Mouse (Mus musculus) midbrain, embryonic 13.5 days (tissue): Measurements from ENCODE around the gene Cntrob. TPM values are rescaled to one million over a fixed set of nuclear protein-coding genes. Genes with fewer than 3 reads are reported as not detected.

Source experiments
- ATAC-seq: fragments of 200-750 bp; cut with Nextera tagmentation; 2 replicates; pipeline ENCODE4 v1.8.0; 2017; ENCODE audit warnings: mild to moderate bottlenecking, moderate TSS enrichment, moderate library complexity
- H3K27ac ChIP-seq: fragments of 300-500 bp; sonication (generic); 2 replicates; pipeline ENCODE4 v1.5.1; 2015; ENCODE audit warnings: inconsistent platforms, mild to moderate bottlenecking, moderate library complexity
- H3K27me3 ChIP-seq: fragments of 300-500 bp; sonication (generic); 2 replicates; pipeline ENCODE4 v1.6.1; 2015; ENCODE audit warnings: mild to moderate bottlenecking, inconsistent platforms
- H3K36me3 ChIP-seq: fragments of 300-500 bp; sonication (generic); 2 replicates; pipeline ENCODE4 v1.6.1; 2015; ENCODE audit warnings: mild to moderate bottlenecking, inconsistent platforms
- H3K4me1 ChIP-seq: fragments of 300-500 bp; sonication (generic); replicated peaks from 2 replicates; pipeline ENCODE4 v1.6.1; 2015; ENCODE audit warnings: inconsistent platforms
- H3K4me2 ChIP-seq: fragments of 300-500 bp; sonication (generic); replicated peaks from 2 replicates; pipeline ENCODE4 v1.6.1; 2015; ENCODE audit warnings: moderate library complexity, mild to moderate bottlenecking, inconsistent platforms
- H3K4me3 ChIP-seq: fragments of 300-500 bp; sonication (generic); replicated peaks from 2 replicates; pipeline ENCODE4 v1.5.1; 2015; ENCODE audit warnings: mild to moderate bottlenecking, inconsistent platforms
- H3K9ac ChIP-seq: fragments of 300-500 bp; sonication (generic); replicated peaks from 2 replicates; pipeline ENCODE4 v1.6.1; 2015; ENCODE audit warnings: mild to moderate bottlenecking, inconsistent platforms
- H3K9me3 ChIP-seq: fragments of 300-500 bp; sonication (generic); 2 replicates; pipeline ENCODE4 v1.6.1; 2016; ENCODE audit warnings: mild to moderate bottlenecking, inconsistent platforms
- WGBS: fragments of 180-500 bp; shearing (Covaris S2); methylation state at CpG from one replicate; pipeline ENCODE4 v1.1.7; 2015; 5-methylcytosine and 5-hydroxymethylcytosine counted together
- polyA plus RNA-seq: library from polyadenylated mRNA; unstranded; fragments of >200 nt; fragmentation: Nextera tagmentation; extraction: Ambion mirVana; gene quantifications from 2 replicates; pipeline ENCODE4 v1.2.1, GENCODE M21; 2015

Gene Cntrob
- polyA plus RNA-seq, 1 experiment from 2014 or later = 29.8 TPM

- WGBS = 77% methylated on average over 4 of the region's 4 CpGs
- Histone ChIP-seq H3K27me3 (peaks cover 19% of the 10 kb centered on the region), H3K4me1 (peaks cover 21% of the 10 kb centered on the region), H3K4me2 (no peak overlapping the region), H3K36me3 (no peaks in the 10 kb centered on the region), H3K9me3 (no peaks in the 10 kb centered on the region), H3K9ac (no peak overlapping the region), H3K4me3 (no peak overlapping the region), H3K27ac (no peak overlapping the region)
- ATAC-seq = no peak
Measured at GRCm38 (mm10) chr11:69334796-69335195, 11.2 kb upstream of the Cntrob start.

- peaks cover 17% of the 10 kb centered on the region for H3K27me3 ChIP-seq
- H3K4me3 ChIP-seq = no peak overlapping the region
- H3K9me3 ChIP-seq = no peaks in the 10 kb centered on the region
- ATAC-seq = no peak
- H3K9ac ChIP-seq = no peak overlapping the region
- no peak overlapping the region for H3K4me2 ChIP-seq
- peaks cover 18% of the 10 kb centered on the region for H3K4me1 ChIP-seq
- H3K36me3 ChIP-seq = no peaks in the 10 kb centered on the region
- 68% methylated on average over 3 of the region's 3 CpGs for WGBS
- no peak overlapping the region for H3K27ac ChIP-seq
Measured at GRCm38 (mm10) chr11:69333922-69334321, 10.3 kb upstream of the Cntrob start.

GRCm38 (mm10) chr11:69332713-69333253, 9.2 kb upstream of the Cntrob start:
- Histone ChIP-seq H3K27me3 (peaks cover 21% of the 10 kb centered on the region), H3K4me2 (peak overlapping the region; percentile 66), H3K4me1 (peaks cover 18% of the 10 kb centered on the region), H3K4me3 (no peak overlapping the region), H3K36me3 (no peaks in the 10 kb centered on the region), H3K27ac (peak overlapping the region; percentile 90), H3K9ac (peak overlapping the region; percentile 71; the same call in 1 of the 2 replicates), H3K9me3 (no peaks in the 10 kb centered on the region)
- no peak for ATAC-seq
- WGBS = 37% methylated on average over 8 of the region's 8 CpGs

GRCm38 (mm10) chr11:69331929-69332405, 8.4 kb upstream of the Cntrob start:
- Histone ChIP-seq H3K27ac (peak overlapping the region; percentile 90), H3K27me3 (peaks cover 29% of the 10 kb centered on the region), H3K9ac (peak overlapping the region; percentile 71), H3K36me3 (no peaks in the 10 kb centered on the region), H3K4me2 (peak overlapping the region; percentile 66), H3K9me3 (no peaks in the 10 kb centered on the region), H3K4me1 (peaks cover 21% of the 10 kb centered on the region), H3K4me3 (peak overlapping the region; percentile 41)
- WGBS = under 1% methylated on average over 24 of the region's 24 CpGs
- ATAC-seq = peak; percentile 84

GRCm38 (mm10) chr11:69331152-69331551, 7.6 kb upstream of the Cntrob start:
- Histone ChIP-seq H3K4me2 (peak overlapping the region; percentile 66), H3K27me3 (peaks cover 33% of the 10 kb centered on the region), H3K36me3 (no peaks in the 10 kb centered on the region), H3K9me3 (no peaks in the 10 kb centered on the region), H3K4me3 (peak overlapping the region; percentile 41), H3K27ac (0 out of 2 replicates have a peak overlapping the region, but pooled peaks have one; percentile 44), H3K4me1 (peaks cover 29% of the 10 kb centered on the region), H3K9ac (peak overlapping the region; percentile 71; the same call in 1 of the 2 replicates)
- 94% methylated on average over 6 of the region's 6 CpGs for WGBS
- no peak for ATAC-seq

GRCm38 (mm10) chr11:69328517-69328916, 4.9 kb upstream of the Cntrob start:
- WGBS = 96% methylated on average over 6 of the region's 6 CpGs
- peaks cover 33% of the 10 kb centered on the region for H3K27me3 ChIP-seq
- H3K4me1 ChIP-seq = peaks cover 49% of the 10 kb centered on the region
- no peaks in the 10 kb centered on the region for H3K9me3 ChIP-seq
- no peak overlapping the region for H3K27ac ChIP-seq
- H3K36me3 ChIP-seq = no peaks in the 10 kb centered on the region
- no peak for ATAC-seq
- no peak overlapping the region for H3K4me2 ChIP-seq
- no peak overlapping the region for H3K9ac ChIP-seq
- no peak overlapping the region for H3K4me3 ChIP-seq

- WGBS = 65% methylated on average over 6 of the region's 6 CpGs
- ATAC-seq = no peak
- Histone ChIP-seq H3K4me3 (no peak overlapping the region), H3K4me1 (peaks cover 51% of the 10 kb centered on the region), H3K4me2 (no peak overlapping the region), H3K9ac (no peak overlapping the region), H3K36me3 (no peaks in the 10 kb centered on the region), H3K27ac (no peak overlapping the region), H3K9me3 (no peaks in the 10 kb centered on the region), H3K27me3 (peaks cover 33% of the 10 kb centered on the region)
Measured at GRCm38 (mm10) chr11:69327648-69328047, 4.1 kb upstream of the Cntrob start.

GRCm38 (mm10) chr11:69327157-69327442, 3.5 kb upstream of the Cntrob start:
- Histone ChIP-seq H3K9ac (no peak overlapping the region; the same call in 1 of the 2 replicates), H3K4me1 (peaks cover 51% of the 10 kb centered on the region), H3K27ac (no peak overlapping the region), H3K36me3 (no peaks in the 10 kb centered on the region), H3K4me2 (peak overlapping the region; percentile 93), H3K4me3 (peak overlapping the region; percentile 51), H3K27me3 (peaks cover 33% of the 10 kb centered on the region), H3K9me3 (no peaks in the 10 kb centered on the region)
- WGBS = 13% methylated on average over 9 of the region's 9 CpGs
- no peak for ATAC-seq

GRCm38 (mm10) chr11:69326408-69327156, 3.0 kb upstream of the Cntrob start:
- WGBS = under 1% methylated on average over 45 of the region's 45 CpGs
- Histone ChIP-seq H3K9me3 (no peaks in the 10 kb centered on the region), H3K9ac (peak overlapping the region; percentile 75), H3K4me1 (peaks cover 54% of the 10 kb centered on the region), H3K36me3 (no peaks in the 10 kb centered on the region), H3K4me2 (peak overlapping the region; percentile 93), H3K27me3 (peaks cover 33% of the 10 kb centered on the region), H3K4me3 (peak overlapping the region; percentile 51), H3K27ac (peak overlapping the region; percentile 20; the same call in 1 of the 2 replicates)
- peak; percentile 31 for ATAC-seq

GRCm38 (mm10) chr11:69325628-69326407, 2.2 kb upstream of the Cntrob start, which contains the start of gene Kcnab3:
Gene Kcnab3, plus strand, starts transcription at chr11:69326258.
- Histone ChIP-seq H3K9ac (peak within 1 kb of the TSS; percentile 75), H3K4me3 (peak within 1 kb of the TSS; percentile 55), H3K4me2 (peak within 1 kb of the TSS; percentile 93), H3K9me3 (no peaks in the 10 kb centered on the region), H3K36me3 (no peaks in the 10 kb centered on the region), H3K27me3 (peaks cover 33% of the 10 kb centered on the region), H3K27ac (peak within 1 kb of the TSS; percentile 20; the same call in 1 of the 2 replicates), H3K4me1 (peaks cover 54% of the 10 kb centered on the region)
- ATAC-seq = peak; percentile 27
- 12% methylated on average over 26 of the region's 26 CpGs for WGBS

- Histone ChIP-seq H3K27ac (no peak overlapping the region), H3K36me3 (peaks cover 7% of the 10 kb centered on the region), H3K4me1 (peaks cover 54% of the 10 kb centered on the region), H3K4me3 (peak overlapping the region; percentile 55), H3K4me2 (peak overlapping the region; percentile 70), H3K9me3 (no peaks in the 10 kb centered on the region), H3K27me3 (peaks cover 29% of the 10 kb centered on the region), H3K9ac (peak overlapping the region; percentile 77; the same call in 1 of the 2 replicates)
- 84% methylated on average over 6 of the region's 6 CpGs for WGBS
- no peak for ATAC-seq
Measured at GRCm38 (mm10) chr11:69324749-69325148, 1.2 kb upstream of the Cntrob start.
